Mouse (Mus musculus) brain, adult 10 weeks (tissue): Measurements from ENCODE around the gene Vmn1r47. TPM values are rescaled to one million over a fixed set of nuclear protein-coding genes. Genes with fewer than 3 reads are reported as not detected.

Experiments
- polyA plus RNA-seq: library from polyadenylated mRNA; stranded (reverse); fragments of 350-450 nt; fragmentation: Illumina TruSeq; extraction: RNeasy Lipid Tissue Mini Kit (QIAGEN cat#74804); gene quantifications from one replicate; pipeline ENCODE4 v1.2.3, GENCODE M21; 2015; ENCODE audit warnings: low read depth, low replicate concordance

The Vmn1r47 gene
- polyA plus RNA-seq: not detected

DNA sequence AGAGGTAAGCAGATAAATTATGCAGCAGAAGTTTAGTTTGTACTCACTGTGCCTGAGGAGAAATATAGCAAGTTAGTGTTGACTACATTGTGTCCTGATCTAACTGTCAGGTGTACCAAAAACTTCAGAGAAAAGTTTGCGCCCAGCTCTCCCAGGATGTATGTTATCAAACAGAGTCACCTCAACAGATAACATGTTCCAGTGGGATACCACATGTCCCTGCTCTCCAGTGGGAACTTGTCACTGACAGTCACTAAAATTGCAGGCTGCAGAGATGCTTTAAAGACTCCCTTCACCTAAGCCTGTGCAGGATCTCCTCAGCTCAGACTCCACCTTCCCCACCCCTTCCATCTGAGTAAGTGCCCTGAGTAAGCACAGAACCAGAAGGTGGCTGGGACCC, at the start of gene Vmn1r47:
TSS of gene Vmn1r47 (plus strand) at position 301 of the 400 bp plus-strand sequence.

DNA sequence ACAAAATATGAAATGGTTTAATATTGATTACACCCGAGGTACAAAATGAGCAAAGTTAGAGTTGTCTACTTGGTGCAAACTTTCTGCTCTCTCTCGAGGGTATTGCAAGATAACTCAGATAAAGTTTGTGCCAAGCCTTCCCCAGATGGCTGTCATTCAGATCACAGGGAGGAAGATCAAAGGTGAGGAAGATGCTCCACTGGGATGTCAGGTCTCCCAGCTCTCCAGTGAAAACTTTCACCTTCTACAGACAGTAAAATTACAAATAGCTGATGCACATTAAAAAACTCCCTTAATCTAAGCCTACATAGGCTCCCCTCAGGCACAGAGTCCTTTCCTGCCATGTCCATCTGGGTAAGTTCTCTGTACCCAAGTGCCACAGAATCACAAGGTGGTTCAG, 46.9 kb upstream of the Vmn1r47 start, which contains the start of gene Vmn1r46:
TSS of gene Vmn1r46 (plus strand) at position 301 of the 400 bp plus-strand sequence.

DNA sequence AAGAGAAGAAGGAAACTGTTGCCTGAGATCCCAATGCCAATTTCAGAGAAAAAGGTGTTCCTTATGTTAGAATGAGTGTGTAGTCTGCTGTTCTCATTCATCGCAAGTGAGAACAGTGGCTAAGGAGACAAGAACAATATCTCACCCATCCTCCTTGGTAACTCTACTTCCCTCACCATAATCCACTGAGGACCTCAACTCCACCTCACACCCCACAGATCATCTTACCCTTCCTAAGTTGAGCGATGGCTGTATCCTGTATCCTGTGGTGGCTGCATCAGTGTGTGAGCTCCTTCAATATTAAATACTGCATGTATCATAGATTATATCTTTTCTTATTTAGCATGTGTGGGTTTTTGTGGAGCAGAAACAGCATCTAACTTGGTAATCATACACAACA, 20.8 kb downstream of the Vmn1r47 start, which contains the start of gene Vmn1r48:
TSS of gene Vmn1r48 (minus strand) at position 101 of the 400 bp plus-strand sequence.

Other genes with a start within 250 kb of the Vmn1r47 start
- not detected for gene Vmn1r42, start 139.7 kb upstream of the Vmn1r47 start, polyA plus RNA-seq
- not detected for gene Vmn1r43, start 139.7 kb upstream of the Vmn1r47 start, polyA plus RNA-seq
- not detected for gene Vmn1r44, start 132.5 kb upstream of the Vmn1r47 start, polyA plus RNA-seq
- gene Vmn1r45, start 75.5 kb upstream of the Vmn1r47 start, polyA plus RNA-seq: not detected
- gene Vmn1r46, start 46.8 kb upstream of the Vmn1r47 start, polyA plus RNA-seq: not detected
- gene Vmn1r48, start 20.7 kb downstream of the Vmn1r47 start, polyA plus RNA-seq: not detected
- not detected for gene Vmn1r49, start 62.4 kb downstream of the Vmn1r47 start, polyA plus RNA-seq
- gene Vmn1r50, start 85.3 kb downstream of the Vmn1r47 start, polyA plus RNA-seq: not detected
- gene Vmn1r51, start 106.4 kb downstream of the Vmn1r47 start, polyA plus RNA-seq: not detected
- gene Vmn1r52, start 158.7 kb downstream of the Vmn1r47 start, polyA plus RNA-seq: not detected
- not detected for gene V1ra8, start 186.6 kb downstream of the Vmn1r47 start, polyA plus RNA-seq
- gene Vmn1r53, start 208.3 kb downstream of the Vmn1r47 start, polyA plus RNA-seq: not detected
- not detected for gene Vmn1r54, start 230.2 kb downstream of the Vmn1r47 start, polyA plus RNA-seq